Mouse (Mus musculus) testis, adult 2 months (tissue): Measurements from ENCODE around the gene Dmc1.

Experiments used
- CTCF ChIP-seq: fragments of 200-500 bp; IDR thresholded peaks from 2 replicates; pipeline ENCODE4 v1.5.1; 2012; ENCODE audit warnings: low read depth, mild to moderate bottlenecking, inconsistent platforms, low read length, moderate library complexity; ENCODE audit not compliant: control insufficient read depth, insufficient read depth, insufficient replicate concordance
- POLR2A ChIP-seq: fragments of 200-500 bp; IDR thresholded peaks from 2 replicates; pipeline ENCODE4 v1.6.1; 2012; ENCODE audit warnings: low read depth, mild to moderate bottlenecking, inconsistent platforms, low read length, moderate library complexity; ENCODE audit not compliant: control insufficient read depth

DNA sequence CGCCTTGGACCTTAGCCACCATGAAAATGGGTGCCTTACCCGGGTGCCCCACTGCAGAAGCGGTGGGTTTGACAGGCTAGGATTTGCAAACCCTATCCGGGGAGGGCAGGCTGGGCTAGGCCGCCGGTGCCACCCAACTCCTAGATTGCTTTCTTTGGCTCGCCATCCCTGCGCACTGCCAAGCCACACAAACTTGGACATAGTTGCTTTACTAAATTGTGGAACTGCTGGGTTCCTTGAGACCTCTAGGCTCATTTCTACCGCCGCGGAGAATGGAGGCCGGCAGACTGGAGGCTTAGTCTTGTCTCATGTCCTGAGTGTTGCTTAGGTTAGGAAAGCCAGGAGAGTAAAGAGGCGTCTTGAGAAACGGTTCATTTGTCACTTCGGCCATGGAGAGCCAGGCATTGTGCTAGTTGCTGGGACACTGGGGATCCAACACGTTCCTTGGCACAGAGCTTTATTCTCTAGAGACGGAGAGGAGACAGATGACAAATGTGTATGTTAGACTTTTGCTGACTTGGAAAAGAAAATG, 57.6 kb downstream of the Dmc1 start:
- TF ChIP-seq POLR2A = no peak
- no peak for TF ChIP-seq CTCF
